Mouse (Mus musculus) layer of hippocampus, adult 9-11 months (tissue): Measurements from ENCODE around the gene Khdrbs1.
"Not testable (repeated sequence)": the region's sequence is repeated elsewhere in the genome, so short reads cannot be mapped to it uniquely, and the experiment has no call there.

Experiments used
- DNase-seq: peaks from one replicate; pipeline ENCODE4 v3.0.0; 2022

The Khdrbs1 gene

DNA sequence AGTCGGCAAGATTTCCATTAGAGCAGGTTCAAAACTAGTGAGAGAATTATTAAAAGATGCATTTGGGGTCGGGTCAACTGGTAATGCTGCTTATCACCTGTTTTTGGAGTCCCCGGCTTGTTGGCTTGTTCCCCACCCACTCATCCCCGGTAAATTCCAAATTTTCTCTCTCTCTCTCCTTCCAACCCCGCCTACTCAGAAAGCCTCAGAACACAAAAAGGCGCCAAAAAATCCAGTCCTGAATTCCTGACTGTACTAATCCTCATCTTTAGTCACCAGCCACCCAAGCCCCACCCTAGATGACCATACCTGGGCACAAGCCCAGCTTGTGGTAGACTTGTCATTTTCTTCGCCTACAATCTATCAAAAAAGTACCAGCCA, 897 bp upstream of the Khdrbs1 start:
- peak; percentile 32 for DNase-seq

DNA sequence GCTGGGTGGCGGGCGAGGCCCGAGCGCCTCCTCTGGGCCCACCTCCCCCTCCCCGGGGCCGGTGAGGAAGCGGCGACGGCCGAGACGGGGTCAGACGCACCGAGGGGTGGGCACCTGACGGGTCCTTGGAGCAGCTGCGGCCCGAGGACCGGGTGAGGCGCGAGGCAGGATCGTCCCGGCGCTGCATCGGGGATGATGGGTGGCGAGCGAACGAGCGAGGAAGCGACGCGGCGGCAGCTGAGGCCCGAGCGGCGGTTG, 200 bp downstream of the Khdrbs1 start:
- DNase-seq: no peak

DNA sequence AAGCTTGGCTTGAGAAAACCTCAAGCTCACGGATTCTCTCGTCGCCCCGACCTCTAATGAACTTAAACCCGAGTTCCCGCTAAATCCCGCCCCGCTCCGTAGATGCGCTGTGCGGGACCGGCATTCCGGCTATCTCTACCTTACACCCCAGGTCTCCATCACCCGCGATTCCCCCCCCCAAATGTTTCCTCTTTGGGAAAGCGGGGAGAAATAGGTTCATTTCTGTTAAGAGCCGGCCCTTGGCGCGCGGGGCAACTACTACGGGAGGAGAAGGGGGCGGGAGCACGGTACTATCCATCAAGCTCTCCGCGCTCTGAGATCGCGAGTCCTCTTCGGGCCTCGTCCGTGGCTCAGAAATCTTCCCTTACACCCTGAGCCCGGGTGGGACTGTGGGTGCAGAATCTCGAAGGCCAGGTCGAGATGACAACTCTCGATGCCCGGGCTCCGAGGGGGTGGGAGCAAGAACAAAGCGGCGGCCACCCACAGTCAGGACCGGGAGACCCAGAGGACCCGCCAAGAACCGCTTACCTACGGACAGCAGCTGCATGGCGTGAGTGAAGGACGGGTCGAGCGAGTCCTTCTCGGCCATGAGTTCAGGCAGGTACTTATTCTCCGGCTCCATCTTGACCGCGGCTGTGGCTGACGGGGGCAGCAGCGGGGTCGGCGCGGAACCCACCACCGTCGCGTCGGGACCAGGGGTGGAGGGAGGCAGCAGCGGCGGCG, 691 bp downstream of the Khdrbs1 start:
- peak; percentile 28 for DNase-seq

DNA sequence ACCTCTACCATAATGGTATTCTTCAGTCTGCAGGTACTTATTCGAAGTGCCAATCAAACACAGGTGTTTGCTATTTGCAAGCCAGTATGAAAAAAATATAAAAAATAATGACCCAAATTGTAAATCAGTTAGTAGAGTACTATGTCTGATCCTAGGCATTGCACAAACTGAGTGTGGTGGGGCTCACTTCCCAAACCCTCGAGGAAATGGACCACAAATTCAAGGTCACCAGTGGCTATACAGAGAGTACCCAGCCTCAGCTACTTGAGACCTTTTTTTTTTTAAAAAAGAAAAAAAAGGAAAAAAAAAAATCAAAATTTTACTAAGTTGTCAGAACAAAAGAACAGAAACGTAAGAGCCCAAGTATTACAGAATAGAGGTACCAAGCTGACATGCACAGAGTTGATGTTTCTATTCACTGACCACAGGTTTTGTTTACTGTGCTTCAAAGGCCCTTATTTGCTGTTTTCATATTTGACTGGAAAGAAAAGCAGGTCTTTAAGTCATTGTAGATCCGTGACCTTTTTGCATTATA, 2.9 kb downstream of the Khdrbs1 start:
- no peak for DNase-seq

DNA sequence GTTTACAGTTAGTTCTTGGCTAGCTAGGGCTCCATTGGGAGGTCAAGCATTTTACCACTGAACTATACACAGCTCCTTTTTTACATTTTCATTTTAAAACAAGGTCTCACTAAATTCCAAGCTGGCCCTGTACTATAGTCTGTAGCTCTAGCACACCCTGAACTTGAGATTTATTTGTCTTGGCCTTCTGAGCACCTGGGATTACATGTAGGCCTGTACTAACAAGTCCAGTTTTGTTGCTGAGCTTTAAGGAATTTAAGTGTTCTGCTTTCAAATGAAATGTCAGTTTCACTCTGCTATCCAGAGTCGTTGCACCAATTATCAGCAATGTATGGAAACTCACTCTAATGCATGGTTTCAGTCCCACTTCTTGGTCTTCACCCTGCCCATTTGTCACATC, 5.9 kb downstream of the Khdrbs1 start:
- DNase-seq: no peak

DNA sequence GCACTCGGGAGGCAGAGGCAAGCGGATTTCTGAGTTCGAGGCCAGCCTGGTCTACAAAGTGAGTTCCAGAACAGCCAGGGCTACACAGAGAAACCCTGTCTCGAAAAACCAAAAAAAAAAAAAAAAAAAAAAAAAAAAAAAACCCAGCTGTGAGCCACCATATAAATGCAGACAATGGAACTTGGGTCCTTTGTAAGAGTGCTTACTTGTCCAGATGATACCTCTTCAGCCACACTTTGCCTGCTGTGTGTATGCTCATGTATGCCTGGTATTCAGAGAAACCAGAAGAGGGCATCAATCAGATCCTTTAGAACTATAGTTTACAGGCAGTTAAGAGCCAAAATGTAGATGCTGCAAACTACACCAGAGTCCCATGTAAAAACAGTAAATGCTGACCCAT, 6.6 kb downstream of the Khdrbs1 start:
- DNase-seq: not testable (repeated sequence)

DNA sequence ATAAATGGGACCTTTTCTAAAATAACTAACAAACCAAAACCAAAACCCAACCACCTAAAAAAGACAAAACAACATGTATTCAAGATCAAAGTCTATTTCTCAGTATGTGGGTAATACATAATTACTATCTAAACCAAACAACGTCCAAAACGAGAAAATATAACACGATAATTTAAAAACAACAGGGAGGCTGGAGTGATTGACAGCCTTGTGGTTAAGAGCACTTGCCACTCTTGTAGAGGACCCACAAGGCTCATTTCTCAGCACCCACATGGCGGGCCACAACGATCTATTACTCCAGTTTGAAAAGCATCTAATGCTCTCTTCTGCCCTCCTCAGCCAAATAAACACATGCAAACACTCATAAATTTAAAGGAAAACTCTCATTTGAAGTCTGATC, 10.7 kb downstream of the Khdrbs1 start:
- no peak for DNase-seq

DNA sequence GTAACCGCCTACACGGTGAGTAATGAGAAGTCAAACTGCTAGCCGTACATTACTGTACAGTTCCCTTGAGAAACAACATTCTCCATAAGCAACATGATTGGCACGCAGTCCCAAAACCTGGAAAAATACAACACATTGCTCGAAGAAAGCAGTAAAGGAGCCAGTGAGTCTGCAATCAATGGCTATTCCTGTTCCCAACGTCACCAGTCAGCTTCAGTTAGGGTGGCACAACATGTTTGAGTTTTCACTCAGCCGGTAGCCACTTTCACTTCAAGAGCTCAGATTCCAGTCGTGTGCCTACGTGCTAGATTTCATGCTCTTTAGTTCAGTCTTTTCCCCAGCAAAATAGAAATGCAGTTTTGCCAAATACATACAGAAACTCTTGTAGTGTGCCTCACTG, 25.8 kb downstream of the Khdrbs1 start:
- DNase-seq: no peak

DNA sequence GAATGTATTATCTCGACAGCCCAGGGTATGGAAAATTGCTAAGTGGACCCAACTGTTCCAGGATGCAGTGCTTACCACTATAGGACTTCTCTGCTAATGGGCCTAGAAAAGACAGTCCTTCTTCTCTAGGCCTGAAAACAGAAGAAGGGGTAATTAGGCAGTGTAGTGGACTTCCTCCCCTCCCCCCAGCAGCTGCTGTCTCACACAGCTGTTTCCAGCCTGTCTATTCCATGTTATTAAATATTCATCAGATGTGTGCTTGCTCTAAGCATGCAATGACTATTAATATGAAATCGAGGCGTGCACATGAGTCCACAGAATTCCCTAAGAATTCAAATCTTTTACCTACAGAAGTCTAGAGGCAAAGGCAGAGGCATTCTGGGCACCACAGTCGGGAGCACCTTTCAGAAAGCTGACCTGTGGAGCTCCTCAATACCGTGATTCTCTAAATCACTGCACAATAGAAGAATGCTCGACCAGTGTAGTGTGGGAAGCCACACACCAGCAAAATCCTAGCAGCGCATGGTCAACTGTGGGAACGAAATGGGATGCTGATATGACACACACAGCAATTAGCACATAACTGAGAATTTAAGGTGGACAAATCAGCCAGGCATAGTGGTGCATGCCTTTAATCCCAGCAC, 32.5 kb downstream of the Khdrbs1 start:
- peak; percentile 47 for DNase-seq

DNA sequence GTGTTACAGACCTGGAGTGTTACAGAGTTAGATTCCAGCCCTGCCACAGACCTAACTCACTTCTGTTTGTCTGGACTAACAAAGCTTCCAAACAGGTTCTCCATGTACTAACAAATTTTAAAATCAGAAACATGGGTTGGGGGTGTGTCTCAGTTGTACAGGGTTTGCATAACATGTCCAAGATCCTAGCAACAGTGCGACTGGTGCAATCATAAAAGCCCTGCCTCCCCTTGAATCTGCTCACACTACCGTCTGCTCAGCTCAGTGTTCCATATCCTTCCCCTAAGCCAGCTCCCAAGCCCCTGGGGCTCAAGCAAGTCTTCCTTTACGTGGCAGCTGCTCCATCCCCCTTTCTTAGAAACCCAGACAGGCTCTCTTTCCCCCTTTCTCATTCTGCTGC, 35.4 kb downstream of the Khdrbs1 start:
- DNase-seq: peak; percentile 68

DNA sequence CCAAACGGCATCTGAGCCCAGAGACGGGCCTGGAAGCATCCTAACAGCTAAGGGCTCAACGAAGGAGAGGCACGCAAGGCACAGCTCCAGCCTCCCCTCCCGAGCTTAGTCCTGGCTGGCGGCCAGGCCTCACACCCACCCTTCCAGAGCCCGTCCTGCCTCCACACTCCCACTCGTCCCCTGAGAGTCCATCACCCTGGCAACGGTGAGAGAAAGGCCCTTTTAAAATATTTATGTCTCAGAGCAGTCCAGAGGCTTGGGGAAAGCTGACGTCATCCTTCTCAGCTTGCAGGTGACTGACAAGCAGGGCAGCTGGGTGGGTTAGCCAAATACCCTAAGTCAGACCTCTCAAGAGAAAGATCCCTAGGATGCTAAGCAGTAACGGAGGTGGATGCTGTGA, 39.6 kb downstream of the Khdrbs1 start:
- DNase-seq: peak; percentile 86

DNA sequence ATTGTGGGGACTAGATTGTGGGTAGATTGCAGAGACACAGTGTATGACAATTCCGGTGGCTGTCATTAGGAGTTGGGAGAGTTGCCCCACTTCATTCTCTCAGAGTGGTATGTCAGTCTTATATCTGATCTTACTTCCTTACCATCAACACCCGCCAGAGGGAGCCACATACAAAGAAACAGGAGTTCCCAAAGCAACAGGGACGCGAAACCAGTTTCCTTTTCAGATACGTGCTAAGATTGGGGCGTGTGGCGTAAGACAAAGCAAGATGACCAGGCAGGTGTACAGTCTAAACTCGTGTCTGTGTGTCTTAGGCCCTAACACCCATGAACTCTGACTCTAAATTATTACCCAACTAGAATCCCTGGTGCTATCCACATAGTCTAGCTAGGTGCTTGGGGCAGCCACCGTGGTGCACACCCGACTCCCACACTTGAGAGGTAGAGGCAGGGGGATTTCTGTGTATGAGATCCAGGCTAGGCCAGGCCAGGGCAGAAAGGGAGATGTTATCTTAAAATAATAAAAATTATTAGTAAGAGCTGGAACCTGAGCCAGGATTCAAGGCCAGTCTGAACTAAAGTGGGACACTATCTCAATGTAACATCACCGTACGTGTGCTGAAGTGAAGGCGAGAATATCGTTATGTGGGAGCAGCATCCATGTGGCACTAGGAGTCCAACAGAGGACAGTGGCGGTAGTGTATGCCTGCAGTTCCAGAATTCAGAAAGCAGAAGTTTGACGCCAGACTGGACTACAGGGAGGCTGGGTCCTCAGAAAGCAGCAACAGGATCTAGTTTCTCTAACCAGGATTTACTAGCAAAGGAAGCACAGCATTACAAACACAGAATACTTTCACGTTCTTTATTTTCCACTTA, 40.4 kb downstream of the Khdrbs1 start:
- DNase-seq: peak; percentile 90

DNA sequence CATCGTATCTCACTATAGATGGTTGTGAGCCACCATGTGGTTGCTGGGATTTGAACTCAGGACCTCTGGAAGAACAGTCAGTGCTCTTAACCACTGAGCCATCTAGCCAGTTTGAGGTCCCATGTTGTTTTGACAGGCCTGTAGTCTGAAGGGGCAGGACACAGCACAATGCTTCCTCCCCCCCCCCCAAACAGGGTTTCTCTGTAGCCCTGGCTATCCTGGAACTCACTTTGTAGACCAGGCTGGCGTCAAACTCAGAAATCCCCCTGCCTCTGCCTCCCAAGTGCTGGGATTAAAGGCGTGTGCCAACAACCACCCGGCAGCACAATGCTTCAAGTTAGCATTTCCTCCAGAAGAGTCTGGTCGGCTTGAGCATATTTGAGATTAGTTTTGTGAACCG, 41.4 kb downstream of the Khdrbs1 start:
- not testable (repeated sequence) for DNase-seq

DNA sequence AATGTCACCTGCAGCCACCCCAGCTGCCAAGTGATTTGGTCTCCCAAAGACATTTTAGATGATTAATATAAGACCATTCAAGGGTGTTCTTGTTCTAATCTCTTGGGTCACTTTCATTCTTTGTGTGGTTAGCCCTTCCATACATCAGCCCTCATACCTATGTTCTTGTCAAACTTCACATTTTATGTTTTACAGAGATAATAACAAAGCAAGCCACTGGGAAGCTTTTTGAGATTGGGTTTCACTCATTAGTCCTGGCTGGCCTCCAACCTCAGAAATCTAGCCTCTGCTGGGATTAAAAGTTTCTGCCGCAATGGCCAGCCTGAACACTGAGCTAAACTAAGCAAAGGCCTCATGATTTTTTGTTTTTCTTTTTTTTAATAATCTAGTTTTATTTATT, 41.9 kb downstream of the Khdrbs1 start:
- no peak for DNase-seq

DNA sequence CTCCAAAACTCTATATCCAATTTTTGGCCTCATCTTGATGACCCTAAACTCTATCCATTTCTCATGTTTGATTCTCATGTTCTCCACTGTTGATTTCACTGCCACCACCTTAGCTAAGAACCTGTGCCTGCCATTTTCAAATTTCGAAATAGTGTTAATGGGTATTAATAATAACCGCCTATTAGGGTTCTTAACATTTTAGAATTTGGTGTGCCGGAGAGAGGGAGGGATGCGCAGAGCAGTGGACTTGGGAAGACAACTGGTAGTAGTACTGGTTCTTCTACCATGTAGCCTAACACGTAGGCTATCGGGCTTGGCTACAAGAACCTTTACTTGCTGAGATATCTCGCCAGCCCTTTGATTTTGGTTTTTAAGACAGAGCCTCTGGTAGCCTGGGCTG, 44.9 kb downstream of the Khdrbs1 start:
- DNase-seq: no peak

DNA sequence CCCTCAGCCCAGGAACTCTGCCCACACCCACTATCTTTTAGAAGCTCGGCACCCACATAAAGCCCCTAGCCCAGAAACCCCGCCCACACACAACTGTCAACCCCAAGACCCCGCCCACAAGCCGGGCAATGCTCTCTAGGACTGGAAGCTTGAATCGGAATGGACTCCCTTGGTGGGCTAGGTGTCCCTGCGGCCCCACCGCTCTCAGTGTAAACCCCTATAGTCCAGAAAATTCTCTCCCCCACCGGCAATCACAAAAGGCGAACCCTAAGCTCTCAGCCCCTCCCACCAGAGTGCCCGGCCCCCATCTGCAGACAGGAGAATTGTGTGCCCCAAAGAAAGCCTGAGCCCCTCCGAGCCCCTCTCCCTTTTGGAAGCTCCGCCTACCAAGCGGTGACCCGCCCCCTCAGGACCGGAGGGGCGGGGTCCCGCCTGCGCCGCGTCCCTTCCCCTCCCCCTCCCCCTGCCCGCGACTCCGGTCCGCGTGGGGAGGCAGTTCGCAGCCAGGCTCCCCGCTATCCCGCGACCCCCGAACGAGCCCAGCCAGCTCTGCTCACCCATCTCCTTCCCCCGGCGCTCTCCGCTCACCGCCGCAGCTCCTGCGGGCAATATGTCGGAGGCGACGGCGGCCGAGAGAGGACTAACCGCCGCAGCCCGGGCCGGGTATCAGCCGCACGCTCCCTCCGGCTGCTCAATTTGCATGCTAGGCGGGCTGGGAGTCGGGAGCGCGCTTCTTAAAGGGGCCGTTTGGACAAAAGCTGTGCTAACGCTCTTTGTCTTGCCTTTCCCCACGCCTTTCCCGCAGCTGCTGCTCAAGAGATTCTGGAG, 45.7 kb downstream of the Khdrbs1 start, which contains the start of gene Tmem39b:
Gene Tmem39b, minus strand, starts transcription at position 681 of the 828 bp plus-strand sequence.
- DNase-seq: peak; percentile 91

DNA sequence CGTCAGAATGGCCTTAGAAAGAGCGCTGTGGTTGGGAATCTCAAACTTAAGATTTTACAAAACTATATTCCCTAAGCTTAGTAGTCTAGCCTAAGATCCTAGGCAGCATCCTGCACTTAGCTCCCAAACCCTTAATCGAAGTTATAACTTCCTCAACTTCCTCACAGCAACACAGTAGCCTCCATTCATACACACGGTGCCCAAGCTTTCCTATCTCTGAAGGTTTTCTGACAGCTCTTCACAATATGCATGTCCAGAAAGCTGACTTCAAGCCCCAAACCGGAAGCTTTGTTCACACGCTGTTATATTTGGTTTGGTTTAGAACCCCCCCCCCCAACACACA, 46.3 kb downstream of the Khdrbs1 start:
- no peak for DNase-seq

DNA sequence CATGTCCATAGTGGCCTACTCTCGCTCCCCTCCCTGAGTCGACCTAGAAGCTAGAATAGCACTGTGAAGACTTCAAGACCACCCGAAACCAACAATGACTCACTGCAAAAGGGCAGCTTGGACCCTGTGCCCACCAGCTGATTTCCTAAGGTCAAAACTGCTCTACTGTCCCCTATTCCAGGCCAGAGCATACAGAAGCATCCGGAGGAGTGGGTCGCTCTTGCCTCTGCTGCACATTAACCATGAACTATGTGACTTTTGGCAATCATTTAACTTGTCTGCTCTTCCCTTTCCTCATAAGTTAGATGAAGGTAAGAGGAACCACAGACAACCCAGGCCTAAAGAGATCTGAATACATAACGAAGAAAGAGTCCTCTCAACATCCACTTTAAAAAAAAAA, 57.6 kb downstream of the Khdrbs1 start:
- no peak for DNase-seq

DNA sequence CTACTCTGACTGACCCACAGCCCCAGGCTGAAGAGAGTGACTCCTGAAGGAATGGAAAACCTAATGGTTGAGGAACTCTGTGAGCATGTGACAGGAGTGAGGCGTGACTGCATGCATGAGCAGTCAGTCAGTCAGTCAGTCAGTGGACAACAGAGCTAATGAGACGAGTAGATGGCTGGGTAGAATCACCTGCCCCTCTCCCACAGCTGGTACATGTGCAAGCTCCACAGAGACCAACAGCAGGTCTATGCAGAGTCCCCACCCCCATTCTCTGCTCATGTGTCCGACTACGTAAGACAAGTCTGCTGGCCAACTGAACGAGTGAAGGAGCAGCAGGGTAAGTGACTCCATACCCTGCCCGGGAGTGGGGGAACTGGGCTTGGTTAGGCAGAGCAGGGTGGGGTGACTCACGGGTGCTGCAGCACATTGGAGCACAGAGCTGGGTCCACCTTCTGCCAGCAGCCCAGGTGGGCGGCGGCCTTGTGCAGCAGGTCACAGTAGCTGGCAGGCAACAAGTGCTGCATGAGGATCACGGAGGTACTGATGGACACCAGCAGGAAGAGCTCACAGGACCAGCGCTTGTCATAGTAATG, 58.1 kb downstream of the Khdrbs1 start:
- DNase-seq: no peak

DNA sequence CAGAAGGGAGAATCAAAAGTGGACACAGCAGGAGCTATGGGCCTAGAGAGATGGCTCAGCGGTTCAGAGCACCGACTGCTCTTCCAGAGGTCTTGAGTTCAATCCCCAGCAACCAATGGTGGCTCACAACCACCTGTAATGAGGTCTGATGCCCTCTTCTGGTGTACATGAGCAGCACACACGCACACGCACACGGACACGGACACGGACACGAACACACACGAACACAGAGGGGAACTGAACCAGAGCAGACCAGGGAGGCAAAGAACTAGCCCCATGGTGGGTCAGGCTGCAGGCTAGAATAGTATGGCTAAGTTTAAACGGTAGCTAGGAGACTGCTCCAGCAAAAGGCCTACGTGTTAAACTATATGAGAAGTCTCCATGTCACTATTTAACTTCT, 60.3 kb downstream of the Khdrbs1 start:
- no peak for DNase-seq

DNA sequence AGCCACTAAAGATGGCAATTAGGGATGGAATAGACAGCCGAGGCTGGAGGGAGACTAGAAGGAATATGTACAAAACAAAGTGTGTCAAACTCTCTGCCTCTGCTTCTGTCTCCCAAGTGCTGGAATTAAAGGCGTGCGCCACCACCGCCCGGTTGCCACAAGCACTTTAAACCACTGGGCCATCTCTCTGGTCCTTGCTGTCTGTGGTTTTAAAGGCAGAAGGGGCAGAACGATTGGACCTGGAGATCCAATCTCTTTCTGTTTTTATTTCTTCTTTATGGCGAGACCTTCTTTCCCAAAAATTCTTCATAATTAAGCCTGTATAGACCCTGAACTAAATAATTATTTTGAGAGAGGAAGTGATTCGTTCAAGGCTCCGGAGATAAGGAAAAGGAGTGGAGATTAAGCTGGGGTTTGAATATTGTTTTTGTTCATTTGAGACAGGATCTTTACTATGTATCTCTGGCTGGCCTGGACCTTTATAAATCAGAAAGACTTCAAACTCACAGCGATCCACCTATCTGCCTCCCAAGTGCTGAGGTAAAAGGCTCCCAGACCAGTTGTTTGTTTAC, 69.1 kb downstream of the Khdrbs1 start:
- DNase-seq: no peak
